12 mouse cellular contexts compared by ENCODE assay signal in the genomic region with DNA sequence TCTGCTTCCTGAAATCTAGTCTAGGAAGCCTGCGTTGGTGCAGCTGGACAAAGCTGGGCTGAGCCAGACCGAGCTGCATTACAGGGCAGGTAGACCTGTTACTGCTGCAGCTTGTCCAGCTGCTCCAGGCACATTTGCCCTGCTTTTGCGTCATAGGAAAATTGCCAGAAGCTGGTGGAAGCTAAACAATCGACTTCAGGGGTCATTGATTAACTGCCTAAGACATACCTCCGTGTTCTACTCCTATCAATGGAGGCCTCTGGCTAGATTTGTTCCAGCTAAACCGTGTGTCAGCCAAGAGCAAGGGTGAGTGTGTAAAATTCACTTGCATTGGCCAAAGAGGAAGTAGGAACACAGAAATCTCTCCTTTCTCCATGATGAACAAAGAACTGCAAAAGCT. TPM values are rescaled to one million over a fixed set of nuclear protein-coding genes. Genes with fewer than 3 reads are reported as not detected.
DNase-seq lines count a peak whose midpoint lies in the region; ATAC-seq lines count a peak whose summit lies in the region.
"Had no signal": no experiment of that assay in that cellular context is flagged by ENCODE, and none has a peak within 500 bp of the region (broad histone marks: within the 10 kb centered on the region; RNA-seq: fewer than 3 reads in every experiment).

No protein-coding gene starts in this region.

- H3K27ac ChIP-seq in heart, embryonic 12.5 days (ENCODE audit: poor library complexity, severe bottlenecking) = peak overlapping the region; percentile 75
- H3K27ac ChIP-seq in intestine, embryonic 14.5 days (ENCODE audit: low read depth) = peak overlapping the region; percentile 43

- intact Hi-C loops in heart, postnatal 10 days (cut with DNase I) = no loop called here
- intact Hi-C loops in left cerebral cortex, postnatal 25 days (cut with DNase I) = no loop called here

- WGBS in heart, embryonic 12.5 days = 56% methylated on average over 6 of the region's 6 CpGs
- WGBS in intestine, embryonic 14.5 days = 22% methylated on average over 6 of the region's 6 CpGs

- peaks cover 64% of the 10 kb centered on the region for H3K4me1 ChIP-seq in heart, embryonic 12.5 days (replicated peaks)
- peaks cover 31% of the 10 kb centered on the region for H3K4me1 ChIP-seq in intestine, embryonic 14.5 days (replicated peaks; ENCODE audit: control insufficient read depth, insufficient read depth, low read length)

- no peaks in the 10 kb centered on the region for H3K36me3 ChIP-seq in heart, embryonic 12.5 days
- H3K36me3 ChIP-seq in intestine, embryonic 14.5 days (ENCODE audit: control insufficient read depth, insufficient read depth, low read length) = no peaks in the 10 kb centered on the region

- no peaks in the 10 kb centered on the region for H3K9me3 ChIP-seq in heart, embryonic 12.5 days (replicated peaks)
- H3K9me3 ChIP-seq in intestine, embryonic 14.5 days (ENCODE audit: control insufficient read depth, low read length) = no peaks in the 10 kb centered on the region

- no peak overlapping the region for H3K4me3 ChIP-seq in heart, embryonic 12.5 days
- no peak overlapping the region for H3K4me3 ChIP-seq in intestine, embryonic 14.5 days (ENCODE audit: low read depth, low read length)

- H3K27me3 ChIP-seq in heart, embryonic 12.5 days (replicated peaks) = no peaks in the 10 kb centered on the region
- H3K27me3 ChIP-seq in intestine, embryonic 14.5 days (replicated peaks; ENCODE audit: control insufficient read depth, insufficient read depth, low read length) = no peaks in the 10 kb centered on the region

- no peak for DNase-seq in heart, postnatal 10 days
- peak; percentile 28 for DNase-seq in adipocyte (ENCODE audit: low spot score)
- no peak for DNase-seq in intestine, embryonic 14.5 days (ENCODE audit: low spot score)
- peak; percentile 74 to 84 for DNase-seq in kidney, postnatal 36 days
- no peak for DNase-seq in B cell, adult 2 months
- no peak for DNase-seq in thymus, postnatal 0 days (ENCODE audit: low spot score)
- no peak for DNase-seq in left cerebral cortex, postnatal 25 days (ENCODE audit: low spot score in 2 of 2)
- DNase-seq: gastrocnemius, postnatal 25 days; lung, adult 2 months; retina, postnatal 1 day had no signal

- H3K4me2 ChIP-seq in heart, embryonic 12.5 days = no peak overlapping the region
- H3K4me2 ChIP-seq in intestine, embryonic 14.5 days (ENCODE audit: low read length) = no peak overlapping the region

- ATAC-seq in heart, embryonic 12.5 days (ENCODE audit: insufficient number of reproducible peaks, low FRiP score) = no peak
- ATAC-seq in intestine, embryonic 14.5 days (replicated peaks; ENCODE audit: low FRiP score, low TSS enrichment, low read depth) = no peak
- ATAC-seq: CD4-positive, CD25-positive, alpha-beta regulatory T cell, adult 4 months had no signal

- no peak overlapping the region for H3K9ac ChIP-seq in heart, embryonic 12.5 days
- H3K9ac ChIP-seq in intestine, embryonic 14.5 days (ENCODE audit: low read length) = no peak overlapping the region

RNA-seq across cellular contexts. Expression of a gene that starts 6.8 kb away (rescaled TPM):
- 37.6 and 38.6 TPM in 2 replicates for polyA plus RNA-seq in heart, embryonic 12.5 days (2016; fragmentation: Nextera tagmentation; extraction: Ambion mirVana)
- 10 to 100 TPM; 18.7 to 25.9 TPM for total RNA-seq in heart, postnatal 10 days (2021)
- polyA plus RNA-seq in intestine, embryonic 14.5 days (2014; fragmentation: Nextera tagmentation; extraction: Ambion mirVana) = 4.4 and 5.1 TPM in 2 replicates
- polyA plus RNA-seq in thymus, postnatal 0 days (2015; fragmentation: Nextera tagmentation; extraction: Ambion mirVana) = 18.1 and 19.0 TPM in 2 replicates
- 10 to 100 TPM; 11.2 to 12.5 TPM for total RNA-seq in left cerebral cortex, postnatal 25 days (2021)

RNA-seq across cellular contexts. Expression of a gene that starts 8.4 kb away (rescaled TPM):
- polyA plus RNA-seq in heart, embryonic 12.5 days (2016; fragmentation: Nextera tagmentation; extraction: Ambion mirVana) = 78.2 and 80.2 TPM in 2 replicates
- 100 to 1,000 TPM; 114 to 124 TPM for total RNA-seq in heart, postnatal 10 days (2021)
- 42.5 and 48.5 TPM in 2 replicates for polyA plus RNA-seq in intestine, embryonic 14.5 days (2014; fragmentation: Nextera tagmentation; extraction: Ambion mirVana)
- 88.3 and 93.1 TPM in 2 replicates for polyA plus RNA-seq in thymus, postnatal 0 days (2015; fragmentation: Nextera tagmentation; extraction: Ambion mirVana)
- total RNA-seq in left cerebral cortex, postnatal 25 days (2021) = 100 to 1,000 TPM; 120 to 137 TPM

RNA-seq across cellular contexts. Expression of a gene that starts 23.4 kb away (rescaled TPM):
- polyA plus RNA-seq in heart, embryonic 12.5 days (2016; fragmentation: Nextera tagmentation; extraction: Ambion mirVana) = 743 and 773 TPM in 2 replicates
- 100 to 1,000 TPM; 358 to 363 TPM for total RNA-seq in heart, postnatal 10 days (2021)
- 923 and 1,006 TPM in 2 replicates for polyA plus RNA-seq in intestine, embryonic 14.5 days (2014; fragmentation: Nextera tagmentation; extraction: Ambion mirVana)
- polyA plus RNA-seq in thymus, postnatal 0 days (2015; fragmentation: Nextera tagmentation; extraction: Ambion mirVana) = 942 and 997 TPM in 2 replicates
- 100 to 1,000 TPM; 492 to 522 TPM for total RNA-seq in left cerebral cortex, postnatal 25 days (2021)

RNA-seq across cellular contexts. Expression of a gene that starts 26.6 kb away (rescaled TPM):
- 21.6 and 25.0 TPM in 2 replicates for polyA plus RNA-seq in heart, embryonic 12.5 days (2016; fragmentation: Nextera tagmentation; extraction: Ambion mirVana)
- 10 to 100 TPM; 20.4 to 22.1 TPM for total RNA-seq in heart, postnatal 10 days (2021)
- 16.6 and 17.8 TPM in 2 replicates for polyA plus RNA-seq in intestine, embryonic 14.5 days (2014; fragmentation: Nextera tagmentation; extraction: Ambion mirVana)
- 6.7 TPM in 2 replicates for polyA plus RNA-seq in thymus, postnatal 0 days (2015; fragmentation: Nextera tagmentation; extraction: Ambion mirVana)
- 10 to 100 TPM in 1 of 2 experiments, 1 to 10 TPM in 1; 9.7 to 12.0 TPM for total RNA-seq in left cerebral cortex, postnatal 25 days (2021)

RNA-seq across cellular contexts. Expression of a gene that starts 46.4 kb away (rescaled TPM):
- 48.9 and 50.7 TPM in 2 replicates for polyA plus RNA-seq in heart, embryonic 12.5 days (2016; fragmentation: Nextera tagmentation; extraction: Ambion mirVana)
- total RNA-seq in heart, postnatal 10 days (2021) = 10 to 100 TPM; 12.6 to 13.5 TPM
- 62.6 and 69.3 TPM in 2 replicates for polyA plus RNA-seq in intestine, embryonic 14.5 days (2014; fragmentation: Nextera tagmentation; extraction: Ambion mirVana)
- 53.7 and 59.1 TPM in 2 replicates for polyA plus RNA-seq in thymus, postnatal 0 days (2015; fragmentation: Nextera tagmentation; extraction: Ambion mirVana)
- 1 to 10 TPM; 3.2 to 3.6 TPM for total RNA-seq in left cerebral cortex, postnatal 25 days (2021)

Comparison
In these comparisons a context has a peak if more than half of its experiments do, and no peak if none do; other contexts are left out.
1. DNase-seq: peak in adipocyte (single experiment) and kidney, postnatal 36 days (2 of 2); none in heart, postnatal 10 days (0 of 2), intestine, embryonic 14.5 days (single experiment), B cell, adult 2 months (0 of 2), thymus, postnatal 0 days (single experiment) and left cerebral cortex, postnatal 25 days (0 of 2).